ENCODE assay signal across 12 mouse cellular contexts in the genomic region with DNA sequence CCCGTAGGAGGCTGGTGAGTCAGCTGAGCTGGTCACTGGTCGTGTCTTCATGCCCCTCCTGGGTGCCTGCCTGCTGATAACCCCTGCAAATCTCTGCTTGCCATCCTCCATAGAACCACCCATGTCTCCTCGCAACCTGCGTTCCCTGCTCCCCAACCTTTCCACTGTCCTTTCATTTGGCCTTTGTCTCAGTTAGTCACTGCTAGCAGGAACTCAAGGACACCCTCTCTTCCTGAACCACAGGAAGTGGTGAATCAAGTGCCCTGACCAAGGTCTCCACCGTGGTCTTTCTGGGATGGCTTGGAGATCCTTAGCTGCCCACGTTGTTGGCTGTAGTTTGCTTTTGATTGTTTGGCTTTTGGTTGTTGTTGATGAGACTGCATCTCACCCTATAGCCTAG. TPM values are rescaled to one million over a fixed set of nuclear protein-coding genes. Genes with fewer than 3 reads are reported as not detected.
"Had no signal": no experiment of that assay in that cellular context is flagged by ENCODE, and none has a peak within 500 bp of the region (broad histone marks: within the 10 kb centered on the region; RNA-seq: fewer than 3 reads in every experiment).

No protein-coding gene starts in this region.

- DNase-seq: kidney, adult 2 months; kidney, postnatal 25 days; layer of hippocampus, adult 9-11 months; liver; lung, adult 18-20 months; lung, postnatal 10 days; lung, postnatal 4 days; midbrain, embryonic 14.5 days; thymus, adult 2 months; thymus, postnatal 14 days; thymus, postnatal 4 days had no signal

RNA-seq across cellular contexts. Expression of gene Sstr3, which starts 56.7 kb away (rescaled TPM):
- total RNA-seq: megakaryocyte-erythroid progenitor cell, adult 5-6 weeks had no signal
